Mouse (Mus musculus): ENCODE measurements at regions not wholly inside any gene's neighbourhood (a gene's known extent, or its start where the extent isn't known, plus 50 kb on each side); places are given as distances from the start of the nearest gene placed in this dataset.

DNA sequence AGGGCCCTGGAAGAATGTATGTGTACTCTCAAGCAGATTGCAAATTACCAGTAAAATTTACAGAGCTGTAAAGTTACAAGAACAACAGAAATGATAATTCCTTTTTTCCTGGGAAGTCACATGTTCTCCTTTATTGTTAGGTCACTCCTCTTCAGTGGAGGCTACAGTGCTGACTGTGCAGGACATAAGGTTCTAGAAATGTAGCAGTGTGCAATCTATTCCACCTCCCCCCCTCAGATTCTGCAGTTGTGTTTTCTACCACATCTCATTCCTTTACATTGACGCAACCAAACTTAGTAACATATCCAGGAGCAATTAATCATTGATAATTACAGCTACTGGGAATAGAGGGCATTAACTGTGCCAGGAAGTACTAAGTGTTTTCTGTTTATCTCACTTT is 385.3 kb upstream of the Tnc start:
- no peak for ATAC-seq (ENCODE audit: poor library complexity, severe bottlenecking)

DNA sequence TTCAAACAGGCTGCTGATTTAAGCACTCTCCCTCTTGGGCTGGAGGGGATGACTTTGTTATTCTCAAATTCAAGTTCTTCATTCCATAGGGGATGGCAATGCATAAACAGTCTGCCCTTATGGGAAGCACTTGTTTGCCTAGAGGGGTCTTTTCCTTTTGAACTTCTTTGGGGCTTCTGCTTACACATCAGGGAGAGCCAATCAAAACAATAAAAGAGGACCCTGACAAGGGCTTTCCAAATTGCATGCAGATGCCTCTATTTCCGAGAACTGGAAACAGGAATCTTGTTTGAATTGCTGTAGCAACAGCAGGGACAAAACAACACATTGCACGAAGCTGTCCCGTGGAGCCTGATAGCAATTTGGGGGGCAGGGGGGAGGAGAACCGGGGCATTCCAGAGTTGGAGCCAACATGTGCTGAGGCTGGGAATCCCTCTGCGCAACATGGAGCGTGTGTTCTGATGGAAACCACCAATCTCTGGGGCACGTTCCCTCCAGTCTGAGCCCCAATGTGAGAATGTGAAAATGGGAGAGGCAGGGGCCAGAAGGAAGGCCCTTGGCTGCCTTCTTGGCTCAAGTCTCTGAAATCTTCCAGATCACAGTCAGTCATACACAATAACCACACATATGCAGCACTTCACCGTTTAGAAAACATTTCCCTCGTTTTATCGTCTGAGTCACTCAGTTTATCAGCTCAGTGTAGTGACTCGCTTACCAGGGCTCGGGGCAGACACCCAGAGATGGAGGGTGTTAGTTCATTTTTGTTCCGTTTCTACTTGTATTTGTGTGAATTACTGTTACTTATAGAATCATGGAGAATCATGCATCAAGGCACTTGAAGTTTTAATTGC is 391.2 kb upstream of the Tnc start:
- ATAC-seq (ENCODE audit: poor library complexity, severe bottlenecking): no peak

DNA sequence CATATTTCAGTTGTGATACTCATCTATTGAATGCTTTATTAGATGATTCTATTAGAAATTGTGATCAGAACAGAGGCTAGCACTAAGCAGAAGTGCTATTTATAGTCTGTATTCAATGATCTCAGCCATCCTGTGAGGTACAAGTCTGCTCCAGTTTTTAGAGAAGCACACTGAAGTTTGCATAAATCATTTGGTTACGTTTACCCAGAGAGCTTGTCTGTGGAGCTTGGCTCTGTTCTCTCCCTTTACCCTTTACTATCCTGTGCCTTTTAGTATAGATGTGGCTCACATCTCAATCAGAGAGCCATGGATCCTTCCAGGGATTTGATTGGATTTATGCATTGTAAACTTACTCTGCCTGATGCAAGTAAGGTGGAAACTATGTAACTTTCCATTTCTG is 404.6 kb upstream of the Tnc start:
- no peak for ATAC-seq (ENCODE audit: poor library complexity, severe bottlenecking)

DNA sequence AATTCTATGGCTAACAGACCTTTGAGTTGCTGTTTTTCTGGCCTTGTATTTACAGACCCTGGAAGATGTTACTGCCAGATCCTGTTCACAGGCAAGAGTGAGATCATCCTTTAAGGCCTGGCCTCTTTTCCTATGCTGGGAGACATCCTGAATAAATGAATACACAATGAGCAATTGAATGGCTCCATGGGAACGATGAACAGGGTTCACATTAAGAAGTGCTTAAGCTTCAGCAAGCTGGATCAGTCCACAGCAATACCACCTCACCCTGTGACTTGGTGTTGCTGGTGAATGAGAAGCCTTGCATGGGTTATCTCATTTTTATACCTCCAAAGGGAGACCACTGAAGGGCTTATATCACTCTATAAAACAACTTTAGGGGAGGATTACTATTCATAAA is 405.1 kb upstream of the Tnc start:
- ATAC-seq (ENCODE audit: poor library complexity, severe bottlenecking): no peak

DNA sequence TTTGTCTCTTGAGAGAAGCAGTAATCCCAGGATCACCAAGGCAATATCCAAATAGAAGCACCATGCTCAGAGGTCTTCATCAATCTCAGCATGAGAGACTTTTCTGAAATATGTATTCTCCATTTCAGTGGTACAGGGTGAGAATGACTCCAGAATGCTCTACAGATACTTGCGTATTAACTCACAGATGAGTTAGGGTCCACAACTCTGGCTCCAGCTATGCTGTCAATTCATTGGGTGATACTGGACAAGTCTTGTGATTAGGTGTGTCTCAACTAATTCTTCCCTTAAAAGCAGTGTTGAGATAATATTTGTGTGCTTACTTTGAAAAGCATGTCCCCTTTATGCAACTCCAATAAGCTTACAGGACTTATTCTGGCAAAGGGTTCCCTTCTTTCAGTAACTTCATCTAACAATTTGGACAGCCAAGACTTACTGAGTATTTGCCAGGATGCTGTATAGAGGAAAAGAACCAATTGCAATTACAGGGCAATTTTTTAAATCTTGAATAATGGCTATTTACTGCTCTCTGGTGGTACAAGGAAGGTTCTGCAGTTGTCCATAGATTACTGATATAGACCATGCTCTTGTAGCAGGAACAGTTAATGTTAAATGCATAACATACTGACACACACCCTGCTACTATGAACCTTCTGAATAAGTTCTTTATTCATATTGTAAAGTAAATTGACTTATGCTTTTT is 445.6 kb upstream of the Tnc start:
- ATAC-seq (ENCODE audit: poor library complexity, severe bottlenecking): no peak

DNA sequence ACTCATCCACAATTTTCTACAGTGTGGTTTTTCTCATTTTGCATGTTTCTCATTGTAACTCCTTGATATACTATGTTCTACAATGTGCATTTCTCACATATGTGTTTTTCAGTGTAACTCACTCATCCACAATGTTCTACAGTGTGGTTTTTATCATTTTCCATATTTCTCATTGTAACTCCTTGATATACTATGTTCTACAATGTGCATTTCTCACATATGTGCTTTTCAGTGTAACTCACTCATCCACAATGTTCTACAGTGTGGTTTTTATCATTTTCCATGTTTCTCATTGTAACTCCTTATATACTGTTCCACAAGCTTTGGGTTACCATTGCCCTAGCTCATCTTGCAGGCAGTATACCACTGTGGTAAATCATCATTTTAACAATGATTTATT is 450.9 kb upstream of the Tnc start:
- peak; percentile 84 for ATAC-seq (ENCODE audit: poor library complexity, severe bottlenecking)

DNA sequence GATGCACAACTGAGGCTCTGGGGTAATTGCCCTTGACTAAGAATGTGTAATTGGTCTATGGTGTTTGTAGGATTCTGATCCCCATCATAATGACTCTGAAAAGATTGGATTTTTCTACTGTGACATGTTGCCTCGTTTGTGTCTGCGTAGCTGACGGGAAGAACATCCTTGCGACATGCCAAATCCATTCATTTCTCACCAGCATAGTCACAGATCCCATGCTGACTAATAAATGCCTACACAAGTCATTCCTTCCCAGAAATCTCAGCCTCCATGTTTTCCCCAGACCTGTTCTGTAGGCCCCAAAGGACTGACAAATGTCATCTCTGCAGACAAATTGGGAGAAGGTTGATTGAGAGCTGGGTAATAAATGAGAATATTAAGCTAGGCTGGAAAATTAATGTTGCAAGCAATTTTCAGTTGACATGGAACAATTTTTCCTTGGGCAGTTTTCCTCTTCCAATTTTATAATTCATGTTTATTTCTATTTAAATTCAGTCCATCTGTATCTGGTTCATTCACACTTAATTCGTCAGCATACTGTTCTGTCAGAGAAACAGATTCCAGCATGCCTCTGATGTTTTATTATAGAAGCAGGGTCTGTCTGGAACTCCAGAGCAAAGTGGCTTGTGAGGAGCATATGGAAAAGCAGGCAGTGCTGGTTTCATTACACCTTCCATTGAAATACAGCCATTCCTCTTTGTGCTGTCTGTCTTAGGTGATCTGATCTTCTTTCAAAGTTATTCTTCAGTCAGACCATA is 454.0 kb upstream of the Tnc start:
- ATAC-seq (ENCODE audit: poor library complexity, severe bottlenecking): no peak

DNA sequence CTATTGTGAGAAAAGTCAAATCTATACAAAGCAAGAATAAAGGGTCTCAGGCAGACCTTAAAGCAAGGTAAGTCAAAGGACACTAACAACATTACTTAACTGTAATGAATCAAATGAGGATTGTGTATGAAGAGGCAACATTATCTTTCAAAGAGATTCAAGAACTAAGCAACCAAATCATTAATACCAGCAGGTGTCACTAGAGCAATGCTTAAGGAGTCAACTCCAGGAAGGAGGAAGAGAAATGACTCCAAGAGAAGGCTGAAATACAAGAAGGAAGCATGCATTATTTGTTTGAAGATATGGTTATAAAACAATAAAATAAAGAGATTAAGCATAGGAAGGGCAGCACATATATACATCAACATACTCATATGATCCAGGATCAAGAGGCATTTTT is 475.1 kb upstream of the Tnc start:
- no peak for ATAC-seq (ENCODE audit: poor library complexity, severe bottlenecking)

DNA sequence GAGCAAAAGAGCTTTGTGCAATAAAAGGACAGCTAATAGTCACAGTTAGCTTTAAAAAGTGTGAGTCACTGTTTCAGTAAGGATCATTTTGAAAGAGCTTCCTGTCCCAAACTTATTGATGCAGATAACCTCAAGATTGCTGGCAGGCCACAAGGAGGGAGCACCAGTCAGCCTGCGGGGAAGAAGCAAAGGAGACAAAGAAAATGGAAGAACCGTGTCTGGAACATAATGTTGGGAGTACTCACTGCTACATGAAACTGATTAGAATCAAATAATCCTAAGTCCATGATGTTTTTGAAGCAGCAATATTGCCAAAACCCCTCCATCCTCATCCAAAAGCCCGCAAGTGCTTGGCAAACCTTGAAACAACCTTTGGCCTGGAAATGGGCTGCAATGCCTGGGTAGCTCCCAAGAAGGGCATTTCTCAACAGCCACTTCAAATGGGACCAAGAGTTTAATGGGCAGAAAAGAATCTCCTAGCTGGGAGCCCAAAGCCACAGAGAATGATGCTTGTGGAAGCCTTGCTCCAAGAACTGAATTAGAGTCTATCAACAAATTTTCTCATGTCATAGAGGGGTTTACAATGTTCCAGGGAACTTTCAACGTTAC is 481.0 kb upstream of the Tnc start:
- no peak for ATAC-seq (ENCODE audit: poor library complexity, severe bottlenecking)

DNA sequence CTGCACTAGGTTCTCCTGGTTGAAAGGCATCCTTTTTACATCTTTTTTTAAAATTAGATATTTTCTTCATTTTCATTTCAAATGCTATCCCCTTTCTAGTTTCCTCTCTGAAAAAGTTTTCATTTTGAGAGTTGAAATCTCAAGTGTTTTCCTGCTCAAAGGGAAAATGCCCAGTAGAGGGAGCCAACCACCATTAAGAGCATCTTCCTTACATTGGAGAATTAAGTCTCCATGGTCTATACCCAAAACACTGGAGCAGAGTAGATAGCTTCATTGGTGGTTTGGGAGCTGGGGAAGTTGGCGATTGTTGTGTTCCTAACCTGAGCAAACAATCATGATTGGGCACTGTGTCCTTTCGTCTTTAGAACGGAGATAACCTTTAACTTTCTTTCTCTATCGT is 483.8 kb upstream of the Tnc start:
- no peak for ATAC-seq (ENCODE audit: poor library complexity, severe bottlenecking)

DNA sequence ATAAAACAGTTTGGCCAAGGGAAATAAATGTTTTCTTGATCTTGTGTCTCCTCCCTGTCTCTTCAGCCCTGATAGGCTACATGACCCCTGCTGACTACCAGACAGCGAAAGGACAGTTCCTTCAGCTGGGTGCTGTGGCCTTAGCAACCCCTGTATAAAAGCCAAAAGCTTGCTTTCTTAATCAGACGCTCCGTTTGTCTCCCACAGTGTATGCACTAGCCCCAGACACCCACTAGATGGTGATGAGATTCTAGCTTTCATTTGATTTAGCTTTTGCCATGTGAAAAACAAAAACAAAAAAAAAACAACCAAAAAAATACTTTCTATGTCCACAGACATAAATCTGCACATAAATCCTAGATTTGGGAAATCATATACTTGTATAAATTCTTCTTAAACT is 486.2 kb upstream of the Tnc start:
- ATAC-seq (ENCODE audit: poor library complexity, severe bottlenecking): no peak

DNA sequence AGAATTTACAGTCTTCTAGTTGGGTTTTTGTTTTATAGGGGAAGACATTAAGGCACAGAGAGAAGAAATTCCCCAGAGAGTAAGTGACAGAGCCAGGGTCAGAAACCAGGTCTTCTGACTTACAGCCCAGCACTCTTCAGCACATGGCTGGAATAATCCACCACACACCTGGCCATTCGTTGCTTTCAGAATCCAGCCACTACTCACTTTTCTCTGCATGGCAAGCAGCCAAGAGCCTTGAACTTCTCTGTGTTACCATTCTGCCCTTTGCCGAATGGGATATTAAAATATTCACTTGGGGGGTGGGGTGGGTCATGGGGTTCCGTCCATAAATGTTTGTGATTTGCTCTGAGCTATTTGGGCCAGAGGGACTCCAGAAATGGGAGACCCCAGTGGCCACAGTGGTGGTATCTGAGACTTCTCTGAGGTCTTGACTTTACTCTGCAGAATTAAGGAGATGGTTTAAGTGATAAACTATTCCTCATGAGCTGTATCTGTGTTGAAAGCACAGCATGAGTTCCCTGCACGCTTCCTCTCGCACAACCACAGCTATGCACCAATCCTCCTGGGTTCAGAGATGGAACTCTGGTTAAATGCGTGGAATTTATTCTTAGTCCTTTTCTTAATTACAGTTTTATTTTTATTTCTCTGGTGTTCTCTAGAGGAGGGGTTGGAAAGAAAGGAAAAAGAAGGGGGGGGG is 488.9 kb upstream of the Tnc start:
- ATAC-seq (ENCODE audit: poor library complexity, severe bottlenecking): no peak

DNA sequence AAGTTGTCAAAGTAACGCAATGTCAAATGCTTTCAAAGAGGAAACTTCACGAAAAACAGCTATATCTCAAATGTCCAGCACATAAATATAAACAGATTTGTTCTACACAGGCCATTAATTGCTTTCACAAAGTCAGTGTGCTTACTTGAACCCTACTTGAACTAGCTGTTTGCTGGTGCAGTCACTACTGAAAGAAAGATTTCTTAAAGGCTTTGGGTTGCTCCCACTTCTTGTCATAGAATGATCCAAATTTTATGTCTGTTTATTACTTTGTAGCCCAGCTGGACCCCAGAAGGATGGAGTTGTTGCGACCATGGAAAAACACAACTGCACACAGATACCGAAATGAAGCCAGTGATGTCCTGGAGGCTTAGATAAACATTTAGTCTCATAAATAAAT is 491.2 kb upstream of the Tnc start:
- no peak for ATAC-seq (ENCODE audit: poor library complexity, severe bottlenecking)

DNA sequence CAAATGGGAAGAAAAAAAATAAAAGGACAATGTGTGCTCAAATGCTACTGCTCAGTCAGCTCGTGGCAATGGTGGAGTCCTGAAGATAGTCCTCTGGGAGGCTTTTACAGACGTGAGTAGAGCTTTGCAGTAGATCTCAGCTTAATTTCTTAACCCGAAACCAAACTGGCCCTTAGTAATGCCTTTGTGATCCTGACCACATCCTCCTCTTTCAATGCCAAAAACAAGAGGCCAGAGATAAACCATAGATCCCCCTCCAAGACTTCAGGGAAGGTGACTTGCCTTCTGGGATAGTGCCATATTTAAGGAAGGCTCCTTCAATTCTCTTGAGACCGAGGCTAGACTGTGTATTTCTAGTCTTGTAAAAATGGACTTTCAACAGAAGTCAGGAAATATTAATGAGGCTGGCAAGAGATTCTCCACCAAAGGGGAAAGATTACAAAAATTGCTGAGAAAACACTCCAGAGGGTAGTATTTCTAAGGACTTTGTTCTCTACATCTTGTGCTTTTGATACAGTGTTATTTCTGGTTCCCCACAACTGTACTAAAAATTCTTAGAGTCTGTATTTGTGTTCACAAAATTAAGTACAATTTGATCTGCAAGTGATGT is 497.9 kb upstream of the Tnc start:
- ATAC-seq (ENCODE audit: poor library complexity, severe bottlenecking): no peak

DNA sequence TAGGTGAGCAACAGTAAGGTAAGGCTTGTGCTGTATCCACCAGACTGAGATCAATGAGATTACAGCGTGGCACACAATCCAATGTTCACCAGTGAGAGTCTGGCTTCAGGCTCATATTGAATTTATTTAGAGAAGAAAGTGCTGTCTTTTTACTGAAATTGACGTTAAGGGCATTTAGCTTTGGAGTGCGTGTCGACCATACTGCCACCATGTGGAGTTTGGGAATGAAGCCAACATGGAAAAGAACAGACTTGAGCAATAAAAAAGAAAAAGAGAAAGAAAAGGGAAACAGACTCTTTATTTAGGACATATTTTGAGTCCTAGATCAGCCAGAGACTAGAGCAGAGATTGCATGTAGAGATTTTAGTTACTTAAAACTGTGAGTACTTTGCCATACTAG is 499.6 kb upstream of the Tnc start:
- no peak for ATAC-seq (ENCODE audit: poor library complexity, severe bottlenecking)

DNA sequence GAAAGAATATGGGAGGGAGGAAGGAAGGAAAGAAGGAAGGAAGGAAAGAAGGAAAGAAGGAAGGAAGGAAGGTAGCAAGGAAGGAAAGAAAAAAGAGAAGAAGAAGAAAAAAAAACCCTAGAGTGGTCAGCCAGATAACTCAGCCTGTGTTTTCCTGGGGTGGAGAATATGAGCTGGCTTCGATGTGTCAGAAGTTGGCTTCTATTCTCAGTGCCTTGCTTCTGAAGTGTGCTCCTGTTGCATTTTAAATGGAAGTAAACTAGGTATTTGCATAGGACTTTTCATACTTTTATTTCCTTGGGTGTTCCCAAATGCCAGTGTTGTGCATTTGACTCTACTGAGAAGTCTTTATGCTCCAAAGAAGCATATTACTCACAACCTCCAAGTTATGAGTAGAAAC is 515.7 kb upstream of the Tnc start:
- no peak for ATAC-seq (ENCODE audit: poor library complexity, severe bottlenecking)

DNA sequence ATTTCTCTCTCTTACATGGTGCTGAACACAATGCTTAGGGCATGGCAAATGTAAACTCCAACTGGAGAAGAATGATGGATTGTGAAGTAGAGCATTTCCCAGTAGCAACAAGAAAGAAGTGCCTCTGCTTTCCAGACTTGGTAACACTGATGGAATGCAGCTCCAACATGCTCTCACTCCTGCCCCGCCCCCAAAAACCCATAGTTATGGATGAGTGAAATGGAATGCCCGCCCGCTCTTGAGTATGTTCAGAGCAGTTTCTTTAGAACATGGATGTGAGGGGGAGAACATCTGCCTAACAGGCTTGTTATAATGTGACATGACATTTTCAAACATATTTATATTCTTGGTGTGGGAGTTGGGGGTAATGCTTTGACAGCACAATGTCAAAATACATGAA is 517.2 kb upstream of the Tnc start:
- ATAC-seq (ENCODE audit: poor library complexity, severe bottlenecking): no peak

DNA sequence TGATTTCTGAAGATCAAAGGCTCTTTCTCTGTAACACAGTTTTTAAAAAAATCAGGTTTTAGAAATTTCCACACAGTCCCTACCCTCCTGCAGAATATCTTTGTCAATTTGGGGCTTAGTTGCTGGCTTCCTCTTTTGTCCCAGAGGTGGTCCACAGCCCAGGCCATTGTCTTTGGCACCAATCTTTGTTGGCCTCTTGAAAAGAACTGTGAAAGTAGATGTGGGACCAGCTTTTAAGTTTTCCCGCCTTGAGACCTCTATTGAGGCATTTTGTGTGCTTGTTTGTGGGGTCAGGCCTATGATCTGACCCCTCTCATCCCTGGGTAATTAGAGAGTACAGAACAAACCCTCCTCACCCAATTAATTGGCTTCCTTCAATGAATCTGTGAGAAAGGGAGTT is 523.9 kb upstream of the Tnc start:
- ATAC-seq (ENCODE audit: poor library complexity, severe bottlenecking): no peak

DNA sequence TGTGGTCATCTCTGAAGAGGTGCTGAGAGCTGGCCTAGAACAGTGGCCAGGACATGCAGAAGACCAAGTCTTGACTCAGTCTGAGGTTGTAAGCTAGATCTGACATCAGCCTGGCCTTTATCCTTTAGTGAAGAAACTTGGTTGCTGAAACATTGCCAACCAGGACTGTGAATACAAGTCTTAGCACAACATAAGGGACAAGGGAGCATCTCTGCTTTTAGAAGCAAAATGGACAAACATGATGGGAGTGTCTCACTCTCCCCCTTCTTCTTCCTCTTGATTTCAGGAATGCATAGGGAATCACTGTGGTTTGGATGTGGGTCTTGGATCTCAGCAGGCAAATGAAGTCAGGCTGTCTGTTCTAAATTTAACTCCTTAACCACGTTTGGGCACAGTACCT is 529.1 kb upstream of the Tnc start:
- ATAC-seq (ENCODE audit: poor library complexity, severe bottlenecking): no peak

DNA sequence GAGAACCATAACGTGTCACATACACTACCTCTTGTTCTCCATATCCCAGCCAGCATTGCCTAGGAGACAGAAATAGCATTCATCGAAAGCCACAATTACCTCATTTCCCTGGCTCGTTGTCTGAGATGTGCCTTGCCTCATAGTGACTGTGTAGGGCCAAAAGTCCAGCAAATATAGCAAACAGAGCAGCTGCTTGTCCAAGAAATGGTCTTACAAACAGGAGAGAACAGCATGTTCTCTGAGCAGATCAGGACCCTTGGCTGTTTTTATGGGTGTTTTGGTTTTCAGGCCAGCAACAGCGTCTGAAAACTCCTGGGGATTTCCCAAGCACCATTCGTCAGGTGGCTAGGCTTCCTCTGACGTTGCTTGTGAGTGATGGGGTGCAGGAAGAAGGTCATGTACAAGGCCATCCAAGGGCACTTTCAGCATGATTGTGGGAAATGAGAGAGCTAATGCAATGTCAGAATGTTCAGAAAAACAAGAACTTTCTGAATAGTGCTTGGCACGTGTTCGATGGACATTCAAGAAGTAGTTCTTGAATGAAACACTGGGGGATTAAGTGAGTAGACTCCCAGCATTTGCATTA is 528.9 kb upstream of the Pappa start:
- ATAC-seq (ENCODE audit: poor library complexity, severe bottlenecking): no peak
